Mouse (Mus musculus): ENCODE results near the gene Adcy2. TPM values are rescaled to one million over a fixed set of nuclear protein-coding genes. Genes with fewer than 3 reads are reported as not detected.

The Adcy2 gene
- polyA plus RNA-seq, 1 experiment from 2014 or later: 9.4 TPM

GRCm38 (mm10) chr13:68860036-68860435 lies 139.3 kb downstream of the Adcy2 start:
- WGBS: 71% methylated on average over 4 of the region's 4 CpGs
- no peak overlapping the region for H3K27ac ChIP-seq (ENCODE audit: low read depth, low read length)

GRCm38 (mm10) chr13:68848265-68848664 lies 151.1 kb downstream of the Adcy2 start:
- Histone ChIP-seq H3K27me3 (ENCODE audit: control insufficient read depth, insufficient read depth, low read length) (no peaks in the 10 kb centered on the region), H3K9me3 (ENCODE audit: control insufficient read depth, low read length) (no peaks in the 10 kb centered on the region), H3K4me2 (replicated peaks; ENCODE audit: low read depth, low read length) (no peak overlapping the region), H3K36me3 (ENCODE audit: control insufficient read depth, insufficient read depth, low read length) (no peaks in the 10 kb centered on the region), H3K9ac (ENCODE audit: low read depth, low read length) (no peak overlapping the region), H3K4me3 (ENCODE audit: low read length) (no peak overlapping the region), H3K4me1 (ENCODE audit: control insufficient read depth, insufficient read depth, low read length) (no peaks in the 10 kb centered on the region), H3K27ac (ENCODE audit: low read depth, low read length) (no peak overlapping the region)
- ATAC-seq (ENCODE audit: low FRiP score, low TSS enrichment): no peak
- 75% methylated on average over 3 of the region's 3 CpGs for WGBS

More at GRCm38 (mm10) chr13:68860036-68860435, 139.3 kb downstream of the Adcy2 start:
- Histone ChIP-seq H3K27me3 (ENCODE audit: control insufficient read depth, insufficient read depth, low read length) (no peaks in the 10 kb centered on the region), H3K36me3 (ENCODE audit: control insufficient read depth, insufficient read depth, low read length) (no peaks in the 10 kb centered on the region), H3K9me3 (ENCODE audit: control insufficient read depth, low read length) (no peaks in the 10 kb centered on the region), H3K9ac (ENCODE audit: low read depth, low read length) (no peak overlapping the region), H3K4me1 (ENCODE audit: control insufficient read depth, insufficient read depth, low read length) (no peaks in the 10 kb centered on the region), H3K4me2 (replicated peaks; ENCODE audit: low read depth, low read length) (no peak overlapping the region), H3K4me3 (ENCODE audit: low read length) (no peak overlapping the region)
- ATAC-seq (ENCODE audit: low FRiP score, low TSS enrichment): no peak

GRCm38 (mm10) chr13:68839517-68839916 lies 159.8 kb downstream of the Adcy2 start:
- Histone ChIP-seq H3K27ac (ENCODE audit: low read depth, low read length) (no peak overlapping the region), H3K4me2 (replicated peaks; ENCODE audit: low read depth, low read length) (no peak overlapping the region), H3K27me3 (ENCODE audit: control insufficient read depth, insufficient read depth, low read length) (no peaks in the 10 kb centered on the region), H3K9ac (ENCODE audit: low read depth, low read length) (no peak overlapping the region), H3K9me3 (ENCODE audit: control insufficient read depth, low read length) (no peaks in the 10 kb centered on the region), H3K4me1 (ENCODE audit: control insufficient read depth, insufficient read depth, low read length) (no peaks in the 10 kb centered on the region), H3K4me3 (ENCODE audit: low read length) (no peak overlapping the region), H3K36me3 (ENCODE audit: control insufficient read depth, insufficient read depth, low read length) (no peaks in the 10 kb centered on the region)
- peak; percentile 76 for ATAC-seq (ENCODE audit: low FRiP score, low TSS enrichment)
- 21% methylated on average over 2 of the region's 2 CpGs for WGBS

GRCm38 (mm10) chr13:68836183-68836582 lies 163.2 kb downstream of the Adcy2 start:
- 0 out of 2 replicates have a peak, but pooled peaks have one; percentile 57 for ATAC-seq (ENCODE audit: low FRiP score, low TSS enrichment)
- Histone ChIP-seq H3K27me3 (ENCODE audit: control insufficient read depth, insufficient read depth, low read length) (no peaks in the 10 kb centered on the region), H3K4me2 (replicated peaks; ENCODE audit: low read depth, low read length) (no peak overlapping the region), H3K9me3 (ENCODE audit: control insufficient read depth, low read length) (no peaks in the 10 kb centered on the region), H3K9ac (ENCODE audit: low read depth, low read length) (no peak overlapping the region), H3K27ac (ENCODE audit: low read depth, low read length) (no peak overlapping the region), H3K36me3 (ENCODE audit: control insufficient read depth, insufficient read depth, low read length) (no peaks in the 10 kb centered on the region), H3K4me3 (ENCODE audit: low read length) (no peak overlapping the region), H3K4me1 (ENCODE audit: control insufficient read depth, insufficient read depth, low read length) (no peaks in the 10 kb centered on the region)

GRCm38 (mm10) chr13:68835424-68836045 lies 163.8 kb downstream of the Adcy2 start:
- H3K9ac ChIP-seq (ENCODE audit: low read depth, low read length): no peak overlapping the region
- no peak overlapping the region for H3K27ac ChIP-seq (ENCODE audit: low read depth, low read length)
- H3K27me3 ChIP-seq (ENCODE audit: control insufficient read depth, insufficient read depth, low read length): no peaks in the 10 kb centered on the region
- 64% methylated on average over 8 of the region's 8 CpGs for whole genome bisulfite sequencing
- H3K9me3 ChIP-seq (ENCODE audit: control insufficient read depth, low read length): no peaks in the 10 kb centered on the region
- H3K4me2 ChIP-seq (replicated peaks; ENCODE audit: low read depth, low read length): no peak overlapping the region
- H3K36me3 ChIP-seq (ENCODE audit: control insufficient read depth, insufficient read depth, low read length): no peaks in the 10 kb centered on the region
- no peak for ATAC-seq (ENCODE audit: low FRiP score, low TSS enrichment)
- no peaks in the 10 kb centered on the region for H3K4me1 ChIP-seq (ENCODE audit: control insufficient read depth, insufficient read depth, low read length)
- H3K4me3 ChIP-seq (ENCODE audit: low read length): no peak overlapping the region

GRCm38 (mm10) chr13:68832141-68832540 lies 167.2 kb downstream of the Adcy2 start:
- H3K36me3 ChIP-seq (ENCODE audit: control insufficient read depth, insufficient read depth, low read length): no peaks in the 10 kb centered on the region

GRCm38 (mm10) chr13:68830030-68830759 lies 169.1 kb downstream of the Adcy2 start:
- Histone ChIP-seq H3K4me2 (replicated peaks; ENCODE audit: low read depth, low read length) (no peak overlapping the region), H3K27me3 (ENCODE audit: control insufficient read depth, insufficient read depth, low read length) (no peaks in the 10 kb centered on the region), H3K4me3 (ENCODE audit: low read length) (no peak overlapping the region), H3K27ac (ENCODE audit: low read depth, low read length) (no peak overlapping the region), H3K4me1 (ENCODE audit: control insufficient read depth, insufficient read depth, low read length) (peaks cover 4% of the 10 kb centered on the region; the same call in 1 of the 2 replicates), H3K36me3 (ENCODE audit: control insufficient read depth, insufficient read depth, low read length) (no peaks in the 10 kb centered on the region), H3K9me3 (ENCODE audit: control insufficient read depth, low read length) (no peaks in the 10 kb centered on the region), H3K9ac (ENCODE audit: low read depth, low read length) (no peak overlapping the region)
- ATAC-seq (ENCODE audit: low FRiP score, low TSS enrichment): 0 out of 2 replicates have a peak, but pooled peaks have one; percentile 44
- 82% methylated on average over 6 of the region's 6 CpGs for WGBS

More at GRCm38 (mm10) chr13:68832141-68832540, 167.2 kb downstream of the Adcy2 start:
- H3K4me1 ChIP-seq (ENCODE audit: control insufficient read depth, insufficient read depth, low read length): peaks cover 4% of the 10 kb centered on the region; the same call in 1 of the 2 replicates
- H3K4me2 ChIP-seq (replicated peaks; ENCODE audit: low read depth, low read length): no peak overlapping the region
- H3K9me3 ChIP-seq (ENCODE audit: control insufficient read depth, low read length): no peaks in the 10 kb centered on the region
- no peak for ATAC-seq (ENCODE audit: low FRiP score, low TSS enrichment)
- no peak overlapping the region for H3K4me3 ChIP-seq (ENCODE audit: low read length)
- H3K27me3 ChIP-seq (ENCODE audit: control insufficient read depth, insufficient read depth, low read length): no peaks in the 10 kb centered on the region
- no peak overlapping the region for H3K9ac ChIP-seq (ENCODE audit: low read depth, low read length)
- no peak overlapping the region for H3K27ac ChIP-seq (ENCODE audit: low read depth, low read length)
- 60% methylated on average over 5 of the region's 5 CpGs for WGBS

- H3K36me3 ChIP-seq (ENCODE audit: control insufficient read depth, insufficient read depth, low read length): no peaks in the 10 kb centered on the region
- ATAC-seq (ENCODE audit: low FRiP score, low TSS enrichment): peak; percentile 88
- peaks cover 4% of the 10 kb centered on the region; the same call in 1 of the 2 replicates for H3K4me1 ChIP-seq (ENCODE audit: control insufficient read depth, insufficient read depth, low read length)
- H3K27me3 ChIP-seq (ENCODE audit: control insufficient read depth, insufficient read depth, low read length): no peaks in the 10 kb centered on the region
- no peak overlapping the region for H3K4me2 ChIP-seq (replicated peaks; ENCODE audit: low read depth, low read length)
- H3K4me3 ChIP-seq (ENCODE audit: low read length): no peak overlapping the region
- H3K9ac ChIP-seq (ENCODE audit: low read depth, low read length): no peak overlapping the region
- H3K9me3 ChIP-seq (ENCODE audit: control insufficient read depth, low read length): no peaks in the 10 kb centered on the region
- 36% methylated on average over 4 of the region's 4 CpGs for WGBS
- peak overlapping the region; percentile 56 for H3K27ac ChIP-seq (ENCODE audit: low read depth, low read length)
Observed at GRCm38 (mm10) chr13:68828441-68828840, 170.9 kb downstream of the Adcy2 start.

GRCm38 (mm10) chr13:68826461-68826860 lies 172.9 kb downstream of the Adcy2 start:
- WGBS: 96% methylated on average over 1 of the region's 1 CpGs
- H3K9ac ChIP-seq (ENCODE audit: low read depth, low read length): no peak overlapping the region
- no peak overlapping the region for H3K27ac ChIP-seq (ENCODE audit: low read depth, low read length)
- H3K4me1 ChIP-seq (ENCODE audit: control insufficient read depth, insufficient read depth, low read length): peaks cover 4% of the 10 kb centered on the region; the same call in 1 of the 2 replicates
- no peaks in the 10 kb centered on the region for H3K27me3 ChIP-seq (ENCODE audit: control insufficient read depth, insufficient read depth, low read length)
- H3K36me3 ChIP-seq (ENCODE audit: control insufficient read depth, insufficient read depth, low read length): no peaks in the 10 kb centered on the region
- no peak for ATAC-seq (ENCODE audit: low FRiP score, low TSS enrichment)
- H3K4me3 ChIP-seq (ENCODE audit: low read length): no peak overlapping the region
- H3K4me2 ChIP-seq (replicated peaks; ENCODE audit: low read depth, low read length): no peak overlapping the region
- no peaks in the 10 kb centered on the region for H3K9me3 ChIP-seq (ENCODE audit: control insufficient read depth, low read length)
